Mouse (Mus musculus): ENCODE measurements at regions not wholly inside any gene's neighbourhood (a gene's known extent, or its start where the extent isn't known, plus 50 kb on each side); places are given as distances from the start of the nearest gene placed in this dataset.

DNA sequence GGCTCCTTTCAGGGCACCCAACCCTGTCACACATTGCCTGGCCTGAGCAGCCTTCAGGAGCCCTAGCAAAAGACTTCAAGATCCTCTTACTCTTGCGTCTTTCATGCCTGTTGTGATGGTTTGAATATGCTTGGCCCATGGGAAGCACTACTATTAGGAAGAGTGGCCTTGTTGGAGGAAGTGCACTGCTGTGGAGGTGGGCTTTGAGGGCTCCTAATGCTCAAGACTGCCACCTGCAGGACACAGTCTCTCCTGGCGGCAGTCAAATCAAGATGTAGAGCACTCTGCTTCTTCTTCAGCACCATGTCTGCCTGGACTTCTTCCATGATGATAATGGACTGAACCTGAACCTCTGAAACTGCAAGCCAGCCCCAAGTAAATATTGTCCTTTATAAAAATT, 73.0 kb downstream of the Tsen15 start:
- no peak for DNase-seq (ENCODE audit: low spot score in 2 of 2)

DNA sequence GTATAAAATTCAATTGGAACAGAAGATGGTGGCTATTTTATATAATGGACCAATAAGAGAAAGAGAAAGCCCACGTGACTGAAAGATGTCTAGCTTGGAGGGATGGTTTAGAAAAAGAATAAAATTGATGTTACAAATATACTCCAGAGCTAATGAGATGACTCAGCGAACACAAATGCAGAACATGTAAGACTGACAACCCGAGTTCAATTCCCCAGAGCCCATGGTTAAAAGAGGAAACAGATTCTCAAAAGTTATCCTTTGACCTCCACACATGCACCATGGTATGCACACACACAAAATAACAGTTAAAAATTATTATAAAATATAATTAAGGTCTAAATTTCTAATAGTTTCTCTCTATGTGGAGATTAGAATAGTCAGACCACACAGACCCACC, 81.0 kb downstream of the Tsen15 start:
- no peak for DNase-seq (ENCODE audit: low spot score in 2 of 2)

DNA sequence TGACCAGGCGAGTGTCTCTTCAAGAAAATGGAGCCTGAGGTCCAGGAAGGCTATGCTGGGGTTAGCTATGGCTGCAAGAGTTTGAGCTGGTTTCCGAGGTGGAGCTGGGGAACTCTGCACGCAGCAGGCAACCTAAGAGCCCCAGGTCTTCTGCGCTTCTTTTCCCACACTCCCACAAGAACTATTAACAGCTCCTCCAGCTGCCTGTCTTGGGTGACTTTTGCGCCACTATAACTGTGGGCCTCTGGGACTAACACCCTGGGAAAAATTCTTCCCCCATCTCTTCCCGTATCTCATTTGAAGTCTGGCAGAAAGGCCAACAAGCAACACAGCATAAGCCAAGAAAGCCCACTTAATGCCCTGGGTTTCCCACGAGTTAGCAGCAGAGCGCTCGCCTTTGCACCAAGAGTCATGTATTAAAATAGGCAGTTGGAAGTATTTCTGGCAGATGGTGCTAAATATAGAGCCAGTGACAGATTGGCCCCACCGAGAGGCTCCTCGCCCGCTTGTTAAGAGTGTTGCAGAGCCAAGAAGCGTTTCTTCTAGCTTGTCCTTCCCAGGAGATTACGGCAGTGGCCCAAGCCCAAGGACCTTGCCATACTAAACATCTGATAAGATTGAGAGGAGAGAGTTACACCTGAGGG, 81.9 kb downstream of the Tsen15 start:
- DNase-seq (ENCODE audit: low spot score in 2 of 2): no peak

DNA sequence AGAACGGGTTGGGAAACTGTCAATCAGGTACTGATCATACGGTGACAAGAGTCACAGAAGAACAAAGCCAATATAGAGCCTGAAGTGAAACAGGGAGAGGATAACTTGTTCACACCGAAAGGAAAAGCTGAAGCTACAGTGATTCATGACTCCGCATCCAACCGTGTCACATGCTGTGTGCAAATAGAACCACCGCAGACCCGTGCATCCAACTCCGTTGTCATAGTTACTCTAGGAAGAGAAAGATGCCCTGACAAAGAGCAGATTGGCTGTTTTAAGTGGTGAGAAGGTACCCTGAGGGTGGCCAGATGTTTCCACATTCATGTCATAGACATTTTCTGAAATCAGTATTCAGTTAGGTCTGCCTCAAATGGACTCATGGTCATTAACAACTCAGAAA, 85.1 kb downstream of the Tsen15 start:
- DNase-seq (ENCODE audit: low spot score in 2 of 2): no peak

DNA sequence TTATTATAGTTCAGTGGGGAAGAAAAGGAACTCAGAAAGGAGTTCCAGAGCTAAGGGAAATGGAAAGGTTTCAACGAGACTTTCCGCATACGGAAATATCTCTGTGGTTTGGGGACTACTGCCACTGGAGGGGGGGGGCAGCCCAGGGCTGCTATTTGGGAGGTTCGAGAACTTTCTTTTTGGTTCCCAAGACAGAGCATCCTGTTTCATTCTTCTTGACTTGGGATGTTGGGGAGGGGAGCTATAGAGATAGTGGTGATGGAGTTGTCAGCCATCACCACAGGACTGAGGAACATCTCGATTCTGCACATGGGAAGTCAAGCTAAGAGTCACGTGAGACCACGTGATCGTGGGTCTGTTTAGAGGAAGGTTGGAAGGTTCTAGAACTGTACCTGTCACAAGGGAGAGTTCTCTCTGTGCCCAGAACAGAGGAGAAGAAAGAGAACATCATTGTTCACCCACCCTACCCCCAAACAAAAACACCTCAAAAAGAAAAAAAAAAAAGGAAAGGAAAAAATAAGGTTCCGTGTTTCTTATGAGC, 94.2 kb downstream of the Tsen15 start:
- DNase-seq (ENCODE audit: low spot score in 2 of 2): no peak

DNA sequence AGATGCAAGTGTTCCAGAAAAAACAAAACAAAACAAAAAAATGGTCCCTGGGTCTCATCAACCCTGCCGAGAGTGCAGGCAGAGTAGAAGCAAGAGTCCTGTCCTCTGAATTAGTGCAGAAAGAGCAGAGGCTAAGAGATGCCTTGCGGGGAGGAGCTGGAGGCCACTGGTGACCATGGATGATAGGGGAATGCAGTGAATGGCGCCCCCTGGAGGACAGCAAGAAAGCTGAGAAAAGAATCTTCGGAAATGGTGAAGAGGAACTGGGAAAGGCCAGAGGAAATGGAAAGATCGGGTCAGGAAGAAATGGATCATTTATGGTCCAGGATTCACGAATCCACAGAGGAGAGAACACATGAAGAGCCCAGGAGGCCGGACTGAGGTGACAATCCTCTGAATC, 95.7 kb downstream of the Tsen15 start:
- peak; percentile 23 to 50 for DNase-seq (ENCODE audit: low spot score in 2 of 2)

DNA sequence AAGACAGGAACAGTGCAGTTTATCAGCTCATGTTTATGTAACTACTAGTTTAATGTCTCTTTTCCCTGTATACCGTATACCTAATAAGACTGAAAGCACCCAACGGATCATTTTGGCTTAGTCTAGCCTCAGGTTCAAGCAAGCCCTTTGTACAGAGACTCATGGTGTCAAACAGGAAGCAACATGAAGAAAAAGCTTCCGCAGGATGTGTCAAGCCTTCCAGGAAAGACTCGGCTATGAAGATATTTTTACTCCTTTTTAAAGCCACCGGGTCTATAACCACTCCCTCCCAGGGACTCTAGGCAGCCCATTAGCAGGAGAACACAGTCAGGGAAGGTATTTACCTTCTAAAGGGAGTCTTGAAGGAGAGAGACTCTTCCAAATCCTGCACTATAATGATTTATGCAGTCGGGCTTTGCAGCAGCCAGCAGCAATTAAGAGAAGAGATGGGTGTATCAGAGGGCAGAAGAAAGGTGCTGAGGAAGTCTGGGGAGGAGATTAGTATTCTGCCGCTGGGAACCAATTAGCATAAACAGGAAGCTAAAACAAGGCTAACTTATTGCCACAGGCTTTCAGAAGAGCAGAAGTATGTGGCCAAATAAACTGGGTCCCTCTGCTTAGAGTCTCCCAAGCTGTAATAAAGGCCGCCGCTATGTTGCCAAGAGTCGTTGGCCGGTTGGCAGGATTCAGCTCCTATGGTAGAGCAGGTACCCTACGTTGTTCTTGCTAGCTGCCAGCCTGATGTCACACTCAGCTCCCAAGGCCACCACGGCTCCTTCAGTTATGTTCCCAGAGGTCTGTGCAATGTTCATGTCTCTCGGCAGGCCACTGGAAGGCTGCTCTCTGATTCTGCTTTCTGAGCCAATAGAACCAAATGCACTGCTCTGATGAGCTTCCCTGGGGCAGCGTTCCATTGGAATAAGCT, 98.7 kb downstream of the Tsen15 start:
- DNase-seq (ENCODE audit: low spot score in 2 of 2): peak; percentile 4 to 25

DNA sequence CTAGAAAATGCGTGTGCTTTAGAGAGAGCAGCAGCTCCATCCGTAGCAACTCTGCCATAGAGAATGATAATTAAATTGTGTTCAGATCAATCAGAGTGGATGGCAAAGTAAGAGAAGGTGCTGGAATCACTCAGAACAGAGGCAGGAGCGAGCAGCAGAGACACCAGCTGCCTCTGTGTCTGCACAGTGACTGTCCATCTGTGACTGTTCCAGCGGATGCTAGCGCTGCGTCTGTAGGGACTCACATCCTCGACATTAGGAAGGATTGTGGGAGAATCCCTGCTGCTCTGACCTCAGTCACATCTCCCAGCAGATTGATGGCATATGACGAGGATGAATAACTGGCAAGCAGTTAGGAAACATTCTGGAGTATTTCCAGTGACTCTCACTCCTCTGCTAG, 99.8 kb downstream of the Tsen15 start:
- DNase-seq (ENCODE audit: low spot score in 2 of 2): no peak

DNA sequence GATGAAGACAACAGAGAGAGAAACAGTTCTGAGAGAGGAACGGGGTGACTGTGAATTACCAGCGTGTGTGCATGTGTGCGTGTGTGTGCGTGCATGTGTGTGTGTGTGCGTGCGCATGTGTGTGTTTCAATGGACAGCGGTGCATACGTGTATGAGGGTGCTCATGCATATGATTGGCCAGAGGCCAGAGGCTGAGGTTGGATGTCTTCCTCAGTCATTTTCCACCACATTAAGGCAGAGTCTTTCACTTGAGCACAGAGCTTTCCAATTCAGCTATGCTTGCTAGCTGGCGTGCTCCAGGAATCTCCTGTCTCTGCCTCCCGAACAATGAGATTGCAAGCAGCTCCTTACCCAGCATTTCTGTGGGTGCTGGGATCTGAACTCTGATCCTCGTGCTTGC, 104.4 kb downstream of the Tsen15 start:
- no peak for DNase-seq (ENCODE audit: low spot score in 2 of 2)

DNA sequence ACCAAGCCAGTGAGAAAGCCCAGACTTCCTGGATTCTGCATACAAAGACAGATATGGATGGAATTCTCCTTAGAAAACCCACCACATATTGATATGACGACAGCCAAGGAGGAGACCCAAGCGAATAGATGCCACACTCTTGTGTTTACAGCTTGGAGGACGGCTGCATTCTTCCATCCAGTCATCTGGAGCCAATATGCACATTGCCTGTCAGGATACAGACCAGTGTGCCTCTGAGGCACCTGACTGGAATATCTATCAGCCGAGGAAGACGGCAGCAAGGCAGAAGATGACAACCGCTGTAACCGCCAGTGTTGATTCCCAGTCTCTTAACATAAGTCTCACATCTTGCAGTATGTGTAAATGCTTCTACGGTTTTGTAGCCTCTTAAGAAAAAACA, 105.3 kb downstream of the Tsen15 start:
- DNase-seq (ENCODE audit: low spot score in 2 of 2): no peak

DNA sequence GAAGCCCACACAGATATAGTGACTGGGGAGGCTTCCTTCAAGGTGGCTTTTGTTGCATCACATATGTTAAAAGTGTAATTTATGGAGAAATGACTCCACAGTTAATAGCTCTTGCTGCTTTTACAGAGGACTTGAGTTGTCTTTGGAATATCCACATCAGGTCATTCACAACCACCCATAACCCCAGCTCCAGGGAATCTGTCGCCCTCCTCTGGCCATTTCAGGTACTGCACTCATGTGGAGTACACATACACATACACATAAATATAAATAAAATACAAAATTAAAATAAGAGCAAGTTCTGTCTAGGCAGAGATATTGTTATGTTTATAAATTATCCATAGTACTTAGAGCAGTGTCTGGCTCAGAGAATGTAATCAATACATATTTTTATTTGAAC, 106.5 kb downstream of the Tsen15 start:
- DNase-seq (ENCODE audit: low spot score in 2 of 2): no peak

DNA sequence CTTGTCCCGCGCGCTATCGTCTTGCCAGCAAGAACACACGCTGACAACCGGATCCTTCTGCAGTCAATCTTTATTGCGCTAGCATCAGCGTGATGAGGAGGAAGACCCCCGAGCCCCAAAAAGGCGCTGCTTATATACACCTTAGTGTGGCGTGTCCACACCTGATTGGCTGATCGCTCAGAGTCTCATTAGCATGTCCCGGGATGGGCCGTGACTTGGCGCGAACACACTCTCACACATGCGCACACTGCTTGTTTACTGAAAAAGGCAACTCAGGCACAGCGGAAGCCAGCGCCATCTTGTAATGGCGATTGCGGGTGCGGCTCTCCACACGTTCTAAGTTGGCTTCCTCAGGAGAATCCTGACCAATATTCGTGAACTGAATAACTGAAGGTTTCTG, 111.5 kb downstream of the Tsen15 start:
- DNase-seq (ENCODE audit: low spot score in 2 of 2): no peak

DNA sequence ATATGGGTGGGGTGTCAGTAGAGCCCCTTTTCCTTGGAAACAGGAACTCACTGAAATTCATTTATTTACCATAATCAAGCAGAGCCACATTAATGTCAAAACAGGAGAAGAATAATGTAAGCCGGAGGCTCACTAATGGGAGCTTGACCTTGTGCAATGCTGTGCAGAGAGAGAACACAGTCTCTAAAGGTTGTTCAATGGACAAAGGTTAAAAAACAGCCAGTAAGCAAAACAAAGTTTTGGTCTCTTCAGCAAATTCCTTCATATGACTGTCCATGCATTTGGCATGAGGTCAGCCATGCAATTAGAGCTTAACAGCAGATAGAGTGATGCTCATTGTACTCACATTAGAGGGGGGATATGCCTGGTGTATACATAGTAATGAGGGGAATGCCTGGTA, 113.1 kb downstream of the Tsen15 start:
- no peak for DNase-seq (ENCODE audit: low spot score in 2 of 2)

DNA sequence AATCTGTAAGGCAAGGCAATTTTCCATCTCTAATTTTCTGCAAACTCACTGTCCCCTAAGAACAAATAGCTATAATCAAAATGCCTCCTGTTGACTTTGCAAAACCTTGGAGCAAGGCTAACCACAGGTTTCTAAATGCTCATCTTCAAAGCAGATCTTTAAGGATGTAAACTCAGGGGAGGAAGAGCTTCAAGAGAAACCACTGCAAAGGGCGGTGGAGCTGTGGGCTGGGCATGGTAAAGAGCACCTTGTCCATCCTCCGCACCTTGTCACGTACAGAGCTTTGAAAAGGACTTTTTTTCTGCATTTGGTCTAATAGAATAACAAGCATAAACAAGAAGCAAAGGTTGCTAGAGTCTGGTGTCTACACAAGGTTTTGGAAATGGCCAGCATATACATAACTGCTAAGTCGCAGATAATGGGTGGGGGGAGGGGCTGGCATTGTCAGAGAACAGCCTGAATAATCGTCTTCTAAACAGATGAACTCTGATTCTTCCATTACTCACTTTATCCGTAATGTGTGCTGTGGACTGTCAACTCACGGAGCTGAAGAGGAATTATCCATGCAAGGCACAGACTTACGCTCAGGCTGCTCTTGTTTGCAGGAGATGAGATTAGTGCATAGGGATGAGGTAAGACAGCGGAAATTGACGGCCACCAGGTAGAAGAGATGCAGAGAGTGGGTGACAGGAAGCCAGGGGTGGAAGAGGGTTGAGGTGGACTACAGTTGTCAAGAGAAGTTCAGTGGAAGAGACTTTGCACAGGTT, 116.4 kb downstream of the Tsen15 start:
- no peak for DNase-seq (ENCODE audit: low spot score in 2 of 2)

DNA sequence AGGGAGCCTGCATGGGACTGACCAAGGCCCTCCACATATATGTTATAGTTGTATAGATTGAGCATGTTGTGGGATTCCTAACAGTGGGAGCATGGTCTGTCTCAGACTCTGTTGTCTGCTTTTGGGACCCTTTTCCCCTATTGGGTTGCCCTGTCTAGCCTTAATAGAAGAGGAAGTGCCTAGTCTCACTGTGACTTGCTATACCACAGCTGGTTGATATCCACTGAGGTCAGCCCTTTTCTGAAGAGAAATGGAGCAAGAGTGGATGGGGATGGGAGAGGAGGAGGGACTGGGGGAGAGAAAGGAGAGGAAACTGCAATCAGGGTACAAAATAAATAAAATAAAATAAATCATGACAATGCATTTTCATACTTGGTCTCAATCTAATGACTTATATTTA, 120.1 kb downstream of the Tsen15 start:
- DNase-seq (ENCODE audit: low spot score in 2 of 2): no peak

DNA sequence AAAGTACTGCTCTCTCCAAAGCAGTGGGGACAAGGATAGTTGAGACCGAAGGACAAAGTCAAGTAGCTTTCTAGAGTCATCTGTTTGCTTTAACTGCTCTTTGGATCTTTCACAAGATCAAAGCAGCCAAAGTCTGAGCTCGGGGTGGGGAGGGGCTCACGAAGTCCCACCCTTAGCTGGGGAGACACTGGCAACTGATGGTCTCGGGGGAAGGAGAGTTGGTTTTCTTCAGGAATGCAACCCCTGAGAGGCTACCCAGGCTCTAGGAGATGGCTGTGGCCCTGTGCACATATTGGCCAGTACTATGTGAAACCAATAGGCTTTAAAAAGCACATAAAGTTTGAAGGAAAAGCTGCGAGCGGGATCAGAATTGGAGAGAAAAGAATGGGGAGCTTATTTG, 121.5 kb downstream of the Tsen15 start:
- no peak for DNase-seq (ENCODE audit: low spot score in 2 of 2)

DNA sequence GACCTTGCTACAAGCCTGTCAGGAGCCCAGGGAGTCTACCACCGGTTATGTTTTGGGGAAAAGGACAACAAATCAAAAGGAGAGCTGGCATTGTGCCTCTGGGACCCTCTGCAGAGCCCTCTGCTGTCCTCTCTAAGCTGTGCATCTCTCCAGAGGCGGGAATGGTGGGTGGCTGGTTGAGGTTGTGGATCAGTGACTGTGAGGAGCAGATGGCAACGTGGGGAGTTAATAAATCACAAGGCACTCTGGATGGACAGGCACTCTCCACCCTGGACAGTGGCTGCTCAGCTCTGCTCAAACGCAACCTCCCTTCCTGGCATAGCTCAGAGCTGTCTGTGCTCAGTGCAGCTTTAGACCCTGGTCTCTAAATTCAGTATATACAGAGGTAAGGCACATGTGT, 125.0 kb downstream of the Tsen15 start:
- DNase-seq (ENCODE audit: low spot score in 2 of 2): no peak

DNA sequence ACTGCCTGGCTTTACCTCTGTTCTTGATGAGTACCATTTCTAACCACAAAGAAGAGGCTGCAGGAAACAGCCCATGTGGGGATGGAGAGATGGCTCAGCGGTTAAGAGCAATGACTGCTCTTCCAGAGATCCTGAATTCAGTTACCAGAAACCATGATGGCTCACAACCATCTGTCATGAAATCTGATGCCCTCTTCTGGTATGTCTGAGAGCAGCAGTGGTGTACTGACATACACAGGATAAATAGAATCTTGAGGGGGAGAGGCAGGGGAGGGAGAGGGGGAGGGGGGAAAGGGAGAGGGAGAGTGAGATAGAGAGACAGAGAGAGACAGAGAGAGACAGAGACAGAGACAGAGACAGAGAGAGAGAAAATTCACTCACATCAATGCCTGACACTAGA, 125.5 kb downstream of the Tsen15 start:
- no peak for DNase-seq (ENCODE audit: low spot score in 2 of 2)

DNA sequence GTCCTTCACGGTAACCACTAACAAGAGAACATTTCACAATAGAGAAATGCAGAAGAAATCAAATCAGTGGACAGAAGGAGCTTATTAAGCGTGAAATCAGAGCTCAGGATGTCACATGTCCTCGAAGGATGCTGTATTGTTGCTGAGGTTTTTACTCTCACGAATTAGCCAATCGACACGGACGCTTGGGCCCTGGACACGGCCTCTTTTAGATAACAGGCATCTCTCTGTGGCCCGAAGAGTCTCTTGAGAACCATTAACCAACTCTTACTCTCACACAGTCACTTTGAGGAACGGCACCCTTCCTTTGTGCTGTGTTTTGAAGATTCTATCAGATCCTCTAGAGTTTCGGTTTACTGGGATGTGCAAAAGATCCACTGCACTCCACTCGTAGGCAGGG, 128.2 kb downstream of the Tsen15 start:
- no peak for DNase-seq (ENCODE audit: low spot score in 2 of 2)

DNA sequence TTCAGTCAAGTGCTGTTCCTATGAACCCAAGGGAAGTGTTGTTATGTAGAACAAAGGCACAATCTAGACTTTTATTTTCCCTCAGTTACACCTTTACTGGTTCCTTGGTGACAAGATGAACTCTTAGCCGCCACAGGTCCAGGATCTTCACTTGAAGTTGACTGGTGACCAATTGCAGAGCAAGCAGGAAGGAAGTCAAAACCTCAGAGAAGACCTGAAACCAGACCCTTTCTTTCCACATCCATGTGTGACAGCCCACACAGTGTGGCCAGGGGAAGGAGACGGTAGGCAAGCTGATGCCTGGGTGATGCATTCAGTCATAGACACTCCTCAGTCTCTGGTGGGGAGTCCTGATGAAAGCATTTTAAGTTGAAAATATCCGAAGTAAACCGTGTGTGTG, 132.6 kb downstream of the Tsen15 start:
- peak in 1 of 2 experiments; percentile 22 for DNase-seq (ENCODE audit: low spot score in 2 of 2)

DNA sequence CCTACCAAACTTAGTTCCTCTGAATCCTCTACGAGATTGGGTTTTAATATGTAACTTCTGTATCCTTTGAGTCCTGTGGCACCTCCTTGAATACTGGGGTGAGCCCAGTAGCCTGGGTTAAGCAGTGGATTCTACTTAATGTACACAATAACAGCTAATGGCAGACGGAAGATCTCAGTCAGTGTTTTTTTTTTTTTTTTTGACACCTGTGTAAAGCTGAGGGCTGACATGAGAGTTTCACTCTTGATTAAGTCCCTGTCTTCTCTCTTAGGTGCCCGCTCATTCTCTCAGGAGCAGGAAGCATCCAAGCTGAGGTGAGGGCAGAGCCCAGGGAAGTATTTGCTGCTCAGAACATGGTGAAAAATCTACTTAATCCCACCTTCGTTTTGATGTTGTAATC, 133.0 kb downstream of the Tsen15 start:
- DNase-seq (ENCODE audit: low spot score in 2 of 2): no peak

DNA sequence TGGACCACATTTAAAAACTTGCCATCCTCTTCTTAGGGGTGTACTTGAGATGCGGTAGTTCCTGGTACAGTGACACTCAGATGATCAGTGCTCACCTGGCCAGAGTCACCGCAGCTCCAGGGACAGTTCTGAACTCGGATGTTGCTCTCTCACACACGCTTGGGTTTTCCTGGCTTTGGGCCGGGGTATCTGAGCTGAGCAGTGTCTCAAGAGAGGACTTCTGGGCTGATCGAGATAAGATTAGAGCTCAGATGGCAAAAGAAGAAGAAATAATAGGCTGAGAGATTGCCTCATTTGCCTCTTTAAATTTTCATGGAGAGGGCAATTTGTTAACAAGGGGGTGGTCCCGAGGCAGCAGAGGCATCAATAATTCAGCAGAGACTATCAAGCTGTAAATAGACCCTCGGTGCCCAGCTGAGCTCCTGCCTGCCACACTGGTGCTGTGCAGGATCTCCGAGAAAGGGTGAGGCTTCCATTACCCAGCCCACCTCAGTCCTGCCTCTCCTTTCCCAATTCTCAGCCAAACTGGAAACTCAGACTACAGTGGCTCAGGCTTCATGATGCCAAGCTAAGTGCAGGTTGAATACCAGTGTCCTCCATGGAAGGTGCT, 133.7 kb downstream of the Tsen15 start:
- no peak for DNase-seq (ENCODE audit: low spot score in 2 of 2)
